Mouse (Mus musculus): ENCODE data around the gene 4833427G06Rik. TPM values are rescaled to one million over a fixed set of nuclear protein-coding genes. Genes with fewer than 3 reads are reported as not detected.

4833427G06Rik gene
- polyA plus RNA-seq, 1 experiment from 2014 or later, result 6.2 TPM

- Histone ChIP-seq H3K36me3 (ENCODE audit: insufficient read depth, low read length) (no peaks in the 10 kb centered on the region), H3K4me1 (ENCODE audit: insufficient read depth, low read depth, low read length) (peaks cover 9% of the 10 kb centered on the region; the same call in 1 of the 2 replicates), H3K4me2 (replicated peaks; ENCODE audit: low read depth, low read length) (peak overlapping the region; percentile 89), H3K27ac (ENCODE audit: low read length) (no peak overlapping the region), H3K9ac (replicated peaks; ENCODE audit: low read depth) (no peak overlapping the region), H3K27me3 (replicated peaks; ENCODE audit: insufficient read depth, low read length) (peaks cover 16% of the 10 kb centered on the region), H3K9me3 (ENCODE audit: low read length) (no peaks in the 10 kb centered on the region), H3K4me3 (ENCODE audit: low read depth, low read length) (peak overlapping the region; percentile 41)
- no peak for TF ChIP-seq EP300 (IDR thresholded peaks at IDR 0.05)
- TF ChIP-seq CTCF (IDR thresholded peaks at IDR 0.05), result no peak; the same call in 1 of the 2 replicates
- peak; percentile 41 for DNase-seq (ENCODE audit: low spot score)
- 14% methylated on average over 25 of the region's 30 CpGs for WGBS
- ATAC-seq, result peak; percentile 60
These were observed 2.1 kb upstream of the 4833427G06Rik start for GRCm38 (mm10) chr9:51103808-51104514.

GRCm38 (mm10) chr9:51102963-51103807, 1.3 kb upstream of the 4833427G06Rik start:
- WGBS, result 3% methylated on average over 42 of the region's 44 CpGs
- peak; percentile 59 for ATAC-seq
- H3K4me2 ChIP-seq (replicated peaks; ENCODE audit: low read depth, low read length), result peak overlapping the region; percentile 89
- H3K36me3 ChIP-seq (ENCODE audit: insufficient read depth, low read length), result no peaks in the 10 kb centered on the region
- no peak overlapping the region for H3K27ac ChIP-seq (ENCODE audit: low read length)
- H3K4me1 ChIP-seq (ENCODE audit: insufficient read depth, low read depth, low read length), result peaks cover 9% of the 10 kb centered on the region; the same call in 1 of the 2 replicates
- TF ChIP-seq EP300 (IDR thresholded peaks at IDR 0.05) (no peak), CTCF (IDR thresholded peaks at IDR 0.05) (no peak)
- peak overlapping the region; percentile 41 for H3K4me3 ChIP-seq (ENCODE audit: low read depth, low read length)
- peak; percentile 60 for DNase-seq (ENCODE audit: low spot score)
- H3K9me3 ChIP-seq (ENCODE audit: low read length), result no peaks in the 10 kb centered on the region
- H3K9ac ChIP-seq (replicated peaks; ENCODE audit: low read depth), result no peak overlapping the region
- H3K27me3 ChIP-seq (replicated peaks; ENCODE audit: insufficient read depth, low read length), result peaks cover 16% of the 10 kb centered on the region

- 28% methylated on average over 2 of the region's 2 CpGs for WGBS
- no peak for ATAC-seq
- H3K4me3 ChIP-seq (ENCODE audit: low read depth, low read length), result no peak overlapping the region
- no peaks in the 10 kb centered on the region for H3K4me1 ChIP-seq (ENCODE audit: insufficient read depth, low read depth, low read length)
- H3K27ac ChIP-seq (ENCODE audit: low read length), result no peak overlapping the region
- no peak overlapping the region for H3K9ac ChIP-seq (replicated peaks; ENCODE audit: low read depth)
- no peaks in the 10 kb centered on the region for H3K36me3 ChIP-seq (ENCODE audit: insufficient read depth, low read length)
- H3K27me3 ChIP-seq (replicated peaks; ENCODE audit: insufficient read depth, low read length), result no peaks in the 10 kb centered on the region
- TF ChIP-seq EP300 (IDR thresholded peaks at IDR 0.05) (no peak), CTCF (IDR thresholded peaks at IDR 0.05) (no peak)
- H3K9me3 ChIP-seq (ENCODE audit: low read length), result no peaks in the 10 kb centered on the region
- no peak overlapping the region for H3K4me2 ChIP-seq (replicated peaks; ENCODE audit: low read depth, low read length)
- DNase-seq (ENCODE audit: low spot score), result no peak
These were observed 5.6 kb downstream of the 4833427G06Rik start for GRCm38 (mm10) chr9:51096306-51096705.

GRCm38 (mm10) chr9:51093697-51094096, 8.2 kb downstream of the 4833427G06Rik start:
- ATAC-seq (no peak), DNase-seq (ENCODE audit: low spot score) (no peak)
- Histone ChIP-seq H3K4me1 (ENCODE audit: insufficient read depth, low read depth, low read length) (no peaks in the 10 kb centered on the region), H3K4me2 (replicated peaks; ENCODE audit: low read depth, low read length) (no peak overlapping the region), H3K27me3 (replicated peaks; ENCODE audit: insufficient read depth, low read length) (no peaks in the 10 kb centered on the region), H3K36me3 (ENCODE audit: insufficient read depth, low read length) (no peaks in the 10 kb centered on the region), H3K9me3 (ENCODE audit: low read length) (no peaks in the 10 kb centered on the region), H3K9ac (replicated peaks; ENCODE audit: low read depth) (no peak overlapping the region), H3K27ac (ENCODE audit: low read length) (no peak overlapping the region), H3K4me3 (ENCODE audit: low read depth, low read length) (no peak overlapping the region)
- WGBS, result 45% methylated on average over 5 of the region's 5 CpGs
- no peak for TF ChIP-seq CTCF (IDR thresholded peaks at IDR 0.05)
- no peak for TF ChIP-seq EP300 (IDR thresholded peaks at IDR 0.05)

GRCm38 (mm10) chr9:51081614-51082013, 20.3 kb downstream of the 4833427G06Rik start:
- H3K27ac ChIP-seq (ENCODE audit: low read length), result no peak overlapping the region
- TF ChIP-seq CTCF (IDR thresholded peaks at IDR 0.05), result no peak
- no peak for TF ChIP-seq EP300 (IDR thresholded peaks at IDR 0.05)

GRCm38 (mm10) chr9:51076979-51077315, 24.9 kb downstream of the 4833427G06Rik start, which contains the start of gene Layn:
Gene Layn (minus strand): TSS chr9:51077094.
- no peaks in the 10 kb centered on the region for H3K27me3 ChIP-seq (replicated peaks; ENCODE audit: insufficient read depth, low read length)
- no peaks in the 10 kb centered on the region for H3K4me1 ChIP-seq (ENCODE audit: insufficient read depth, low read depth, low read length)
- peak within 1 kb of the TSS; percentile 37 for H3K4me3 ChIP-seq (ENCODE audit: low read depth, low read length)
- 0 out of 2 replicates have a peak within 1 kb of the TSS, but pooled peaks have one; percentile 23 for H3K9ac ChIP-seq (replicated peaks; ENCODE audit: low read depth)
- peak within 1 kb of the TSS; percentile 65 for H3K27ac ChIP-seq (ENCODE audit: low read length)
- no peaks in the 10 kb centered on the region for H3K36me3 ChIP-seq (ENCODE audit: insufficient read depth, low read length)
- peak within 1 kb of the TSS; percentile 76 for H3K4me2 ChIP-seq (replicated peaks; ENCODE audit: low read depth, low read length)
- peak; percentile 40 for TF ChIP-seq CTCF (IDR thresholded peaks at IDR 0.05)
- no peak for TF ChIP-seq EP300 (IDR thresholded peaks at IDR 0.05)
- peak; percentile 99 for ATAC-seq
- peak; percentile 93 for DNase-seq (ENCODE audit: low spot score)
- no peaks in the 10 kb centered on the region for H3K9me3 ChIP-seq (ENCODE audit: low read length)
- under 1% methylated on average over 14 of the region's 14 CpGs for WGBS

More at GRCm38 (mm10) chr9:51081614-51082013, 20.3 kb downstream of the 4833427G06Rik start:
- H3K4me1 ChIP-seq (ENCODE audit: insufficient read depth, low read depth, low read length), result no peaks in the 10 kb centered on the region
- no peak overlapping the region for H3K4me3 ChIP-seq (ENCODE audit: low read depth, low read length)
- H3K9ac ChIP-seq (replicated peaks; ENCODE audit: low read depth), result no peak overlapping the region
- WGBS, result 76% methylated on average over 5 of the region's 5 CpGs
- no peak overlapping the region for H3K4me2 ChIP-seq (replicated peaks; ENCODE audit: low read depth, low read length)
- H3K36me3 ChIP-seq (ENCODE audit: insufficient read depth, low read length), result no peaks in the 10 kb centered on the region
- no peaks in the 10 kb centered on the region for H3K9me3 ChIP-seq (ENCODE audit: low read length)
- DNase-seq (ENCODE audit: low spot score) (no peak), ATAC-seq (no peak)
- H3K27me3 ChIP-seq (replicated peaks; ENCODE audit: insufficient read depth, low read length), result no peaks in the 10 kb centered on the region

All from lung, postnatal 0 days (tissue).